Mouse (Mus musculus) forebrain, embryonic 12.5 days (tissue): ENCODE measurements at regions not wholly inside any gene's neighbourhood (a gene's known extent, or its start where the extent isn't known, plus 50 kb on each side); places are given as distances from the start of the nearest gene placed in this dataset.

ENCODE experiments used
- ATAC-seq: fragments of 200-750 bp; cut with Nextera tagmentation; 2 replicates; pipeline ENCODE4 v1.8.0; 2017; ENCODE audit warnings: moderate TSS enrichment; ENCODE audit not compliant: low FRiP score
- H3K27ac ChIP-seq: fragments of 300-500 bp; sonication (generic); 2 replicates; pipeline ENCODE4 v1.5.1; 2016; ENCODE audit warnings: mild to moderate bottlenecking
- H3K27me3 ChIP-seq: fragments of 300-500 bp; sonication (generic); 2 replicates; pipeline ENCODE4 v1.6.1; 2016; ENCODE audit warnings: mild to moderate bottlenecking
- H3K36me3 ChIP-seq: fragments of 300-500 bp; sonication (generic); replicated peaks from 2 replicates; pipeline ENCODE4 v1.6.1; 2016; ENCODE audit warnings: mild to moderate bottlenecking
- H3K4me1 ChIP-seq: fragments of 300-500 bp; sonication (generic); 2 replicates; pipeline ENCODE4 v1.6.1; 2016
- H3K4me2 ChIP-seq: fragments of 300-500 bp; sonication (generic); 2 replicates; pipeline ENCODE4 v1.6.1; 2016; ENCODE audit warnings: mild to moderate bottlenecking, moderate library complexity
- H3K4me3 ChIP-seq: fragments of 300-500 bp; sonication (generic); replicated peaks from 2 replicates; pipeline ENCODE4 v1.5.1; 2016; ENCODE audit warnings: mild to moderate bottlenecking
- H3K9ac ChIP-seq: fragments of 300-500 bp; sonication (generic); 2 replicates; pipeline ENCODE4 v1.6.1; 2016; ENCODE audit warnings: mild to moderate bottlenecking
- H3K9me3 ChIP-seq: fragments of 300-500 bp; sonication (generic); 2 replicates; pipeline ENCODE4 v1.6.1; 2016
- WGBS: fragments of 180-500 bp; shearing (Covaris S2); methylation state at CpG from one replicate; pipeline ENCODE4 v1.1.7; 2016; 5-methylcytosine and 5-hydroxymethylcytosine counted together

GRCm38 (mm10) chr3:34456488-34457433 lies 193.4 kb upstream of the Sox2 start:
- WGBS: 59% methylated on average over 23 of the region's 23 CpGs
- no peaks in the 10 kb centered on the region for H3K27me3 ChIP-seq
- no peak overlapping the region for H3K9ac ChIP-seq
- peak overlapping the region; percentile 63 for H3K27ac ChIP-seq
- H3K9me3 ChIP-seq: no peaks in the 10 kb centered on the region
- H3K4me1 ChIP-seq: peaks cover 18% of the 10 kb centered on the region
- H3K36me3 ChIP-seq: no peaks in the 10 kb centered on the region
- no peak overlapping the region for H3K4me3 ChIP-seq
- ATAC-seq: peak; percentile 55; the same call in 1 of the 2 replicates
- H3K4me2 ChIP-seq: no peak overlapping the region

- 94% methylated on average over 24 of the region's 24 CpGs for WGBS
- Histone ChIP-seq H3K9me3 (no peaks in the 10 kb centered on the region), H3K27me3 (no peaks in the 10 kb centered on the region), H3K27ac (no peak overlapping the region), H3K9ac (no peak overlapping the region), H3K4me2 (no peak overlapping the region), H3K36me3 (no peaks in the 10 kb centered on the region), H3K4me1 (peaks cover 18% of the 10 kb centered on the region), H3K4me3 (no peak overlapping the region)
- ATAC-seq: no peak
These were observed 196.1 kb upstream of the Sox2 start for GRCm38 (mm10) chr3:34454026-34454624.

- 9% methylated on average over 7 of the region's 7 CpGs for WGBS
- Histone ChIP-seq H3K4me1 (peaks cover 52% of the 10 kb centered on the region), H3K4me3 (no peak overlapping the region), H3K9ac (no peak overlapping the region), H3K36me3 (no peaks in the 10 kb centered on the region), H3K27ac (peak overlapping the region; percentile 80), H3K9me3 (peaks cover 8% of the 10 kb centered on the region), H3K4me2 (no peak overlapping the region), H3K27me3 (0 out of 2 replicates have a peak, but pooled peaks cover 3% of the 10 kb centered on the region)
- ATAC-seq: peak; percentile 78
These were observed 204.9 kb upstream of the Sox2 start for GRCm38 (mm10) chr3:34445354-34445753.

GRCm38 (mm10) chr3:34444802-34445201 lies 205.4 kb upstream of the Sox2 start:
- no peaks in the 10 kb centered on the region for H3K36me3 ChIP-seq
- peaks cover 53% of the 10 kb centered on the region for H3K4me1 ChIP-seq
- H3K4me2 ChIP-seq: no peak overlapping the region
- H3K4me3 ChIP-seq: no peak overlapping the region
- peak overlapping the region; percentile 80 for H3K27ac ChIP-seq
- no peak for ATAC-seq
- H3K9ac ChIP-seq: no peak overlapping the region
- WGBS: 18% methylated on average over 5 of the region's 5 CpGs
- H3K27me3 ChIP-seq: 0 out of 2 replicates have a peak, but pooled peaks cover 3% of the 10 kb centered on the region
- peaks cover 8% of the 10 kb centered on the region for H3K9me3 ChIP-seq

- peaks cover 8% of the 10 kb centered on the region for H3K9me3 ChIP-seq
- peak overlapping the region; percentile 39 for H3K4me2 ChIP-seq
- WGBS: 15% methylated on average over 28 of the region's 28 CpGs
- no peak overlapping the region; the same call in 1 of the 2 replicates for H3K4me3 ChIP-seq
- H3K36me3 ChIP-seq: no peaks in the 10 kb centered on the region
- H3K4me1 ChIP-seq: peaks cover 53% of the 10 kb centered on the region
- ATAC-seq: peak; percentile 79
- no peak overlapping the region for H3K9ac ChIP-seq
- H3K27me3 ChIP-seq: peaks cover 8% of the 10 kb centered on the region
- H3K27ac ChIP-seq: peak overlapping the region; percentile 80
These were observed 206.2 kb upstream of the Sox2 start for GRCm38 (mm10) chr3:34443731-34444628.

GRCm38 (mm10) chr3:34443307-34443706 lies 206.9 kb upstream of the Sox2 start:
- no peak for ATAC-seq
- Histone ChIP-seq H3K36me3 (no peaks in the 10 kb centered on the region), H3K9me3 (peaks cover 8% of the 10 kb centered on the region), H3K27me3 (peaks cover 8% of the 10 kb centered on the region), H3K4me2 (peak overlapping the region; percentile 39; the same call in 1 of the 2 replicates), H3K27ac (peak overlapping the region; percentile 75; the same call in 1 of the 2 replicates), H3K4me3 (no peak overlapping the region), H3K9ac (no peak overlapping the region), H3K4me1 (peaks cover 53% of the 10 kb centered on the region)
- WGBS: 24% methylated on average over 5 of the region's 5 CpGs

- 33% methylated on average over 4 of the region's 4 CpGs for WGBS
- peak overlapping the region; percentile 13; the same call in 1 of the 2 replicates for H3K4me2 ChIP-seq
- H3K9me3 ChIP-seq: peaks cover 2% of the 10 kb centered on the region; the same call in 1 of the 2 replicates
- H3K27ac ChIP-seq: peak overlapping the region; percentile 75
- H3K4me1 ChIP-seq: peaks cover 53% of the 10 kb centered on the region
- ATAC-seq: no peak
- H3K27me3 ChIP-seq: peaks cover 8% of the 10 kb centered on the region
- no peak overlapping the region for H3K4me3 ChIP-seq
- no peak overlapping the region for H3K9ac ChIP-seq
- H3K36me3 ChIP-seq: no peaks in the 10 kb centered on the region
These were observed 208.4 kb upstream of the Sox2 start for GRCm38 (mm10) chr3:34441792-34442191.

- Histone ChIP-seq H3K4me1 (peaks cover 51% of the 10 kb centered on the region), H3K36me3 (no peaks in the 10 kb centered on the region)
- ATAC-seq: 0 out of 2 replicates have a peak, but pooled peaks have one; percentile 28
These were observed 208.9 kb upstream of the Sox2 start for GRCm38 (mm10) chr3:34441266-34441665.

GRCm38 (mm10) chr3:34434901-34435300 lies 215.3 kb upstream of the Sox2 start:
- Histone ChIP-seq H3K4me1 (peaks cover 7% of the 10 kb centered on the region; the same call in 1 of the 2 replicates), H3K36me3 (no peaks in the 10 kb centered on the region), H3K9me3 (peaks cover 4% of the 10 kb centered on the region; the same call in 1 of the 2 replicates), H3K27me3 (peaks cover 8% of the 10 kb centered on the region), H3K9ac (no peak overlapping the region), H3K27ac (peak overlapping the region; percentile 53; the same call in 1 of the 2 replicates), H3K4me2 (peak overlapping the region; percentile 34), H3K4me3 (no peak overlapping the region)
- ATAC-seq: peak; percentile 63; the same call in 1 of the 2 replicates
- 40% methylated on average over 9 of the region's 9 CpGs for WGBS

More at GRCm38 (mm10) chr3:34441266-34441665, 208.9 kb upstream of the Sox2 start:
- WGBS: 5% methylated on average over 5 of the region's 5 CpGs
- peak overlapping the region; percentile 13; the same call in 1 of the 2 replicates for H3K4me2 ChIP-seq
- no peak overlapping the region for H3K9ac ChIP-seq
- H3K27ac ChIP-seq: peak overlapping the region; percentile 75
- H3K27me3 ChIP-seq: peaks cover 8% of the 10 kb centered on the region
- no peaks in the 10 kb centered on the region for H3K9me3 ChIP-seq
- H3K4me3 ChIP-seq: no peak overlapping the region

- 91% methylated on average over 8 of the region's 8 CpGs for WGBS
- no peak overlapping the region for H3K9ac ChIP-seq
- no peak overlapping the region for H3K27ac ChIP-seq
- peaks cover 4% of the 10 kb centered on the region; the same call in 1 of the 2 replicates for H3K9me3 ChIP-seq
- H3K4me1 ChIP-seq: peaks cover 5% of the 10 kb centered on the region; the same call in 1 of the 2 replicates
- no peak overlapping the region for H3K4me2 ChIP-seq
- no peak overlapping the region for H3K4me3 ChIP-seq
- no peaks in the 10 kb centered on the region for H3K27me3 ChIP-seq
- no peaks in the 10 kb centered on the region for H3K36me3 ChIP-seq
- no peak for ATAC-seq
These were observed 222.2 kb upstream of the Sox2 start for GRCm38 (mm10) chr3:34427967-34428366.

GRCm38 (mm10) chr3:34427495-34427894 lies 222.7 kb upstream of the Sox2 start:
- Histone ChIP-seq H3K27me3 (peaks cover 2% of the 10 kb centered on the region; the same call in 1 of the 2 replicates), H3K4me3 (no peak overlapping the region), H3K36me3 (no peaks in the 10 kb centered on the region), H3K4me1 (peaks cover 5% of the 10 kb centered on the region; the same call in 1 of the 2 replicates), H3K4me2 (no peak overlapping the region), H3K9ac (no peak overlapping the region), H3K9me3 (peaks cover 3% of the 10 kb centered on the region; the same call in 1 of the 2 replicates), H3K27ac (no peak overlapping the region)
- no peak for ATAC-seq
- WGBS: 88% methylated on average over 4 of the region's 4 CpGs
